Mouse (Mus musculus): ENCODE data around the gene Cptp.

Gene Cptp

GRCm38 (mm10) chr4:155888181-155888580, 18.9 kb upstream of the Cptp start:
- DNase-seq (ENCODE audit: low read depth, low spot score): no peak

GRCm38 (mm10) chr4:155887674-155888073, 18.4 kb upstream of the Cptp start:
- no peak for DNase-seq (ENCODE audit: low read depth, low spot score)

GRCm38 (mm10) chr4:155886330-155886729, 17.1 kb upstream of the Cptp start:
- DNase-seq (ENCODE audit: low read depth, low spot score): no peak

- no peak for DNase-seq (ENCODE audit: low read depth, low spot score)
Observed at GRCm38 (mm10) chr4:155883587-155883986, 14.3 kb upstream of the Cptp start.

- DNase-seq (ENCODE audit: low read depth, low spot score): no peak
Observed at GRCm38 (mm10) chr4:155871404-155871803, 2.2 kb upstream of the Cptp start.

GRCm38 (mm10) chr4:155868614-155869298, 484 bp downstream of the Cptp start:
- DNase-seq (ENCODE audit: low read depth, low spot score): no peak

GRCm38 (mm10) chr4:155863001-155863400, 6.2 kb downstream of the Cptp start, which contains the start of gene Tas1r3:
Tas1r3 (minus strand) TSS chr4:155863362.
- DNase-seq (ENCODE audit: low read depth, low spot score): no peak

GRCm38 (mm10) chr4:155861787-155862186, 7.5 kb downstream of the Cptp start:
- DNase-seq (ENCODE audit: low read depth, low spot score): no peak

GRCm38 (mm10) chr4:155859318-155859717, 9.9 kb downstream of the Cptp start:
- peak; percentile 40 for DNase-seq (ENCODE audit: low read depth, low spot score)

GRCm38 (mm10) chr4:155856881-155857280, 12.4 kb downstream of the Cptp start:
- DNase-seq (ENCODE audit: low read depth, low spot score): no peak

GRCm38 (mm10) chr4:155856071-155856470, 13.2 kb downstream of the Cptp start:
- no peak for DNase-seq (ENCODE audit: low read depth, low spot score)

GRCm38 (mm10) chr4:155854991-155855390, 14.2 kb downstream of the Cptp start:
- no peak for DNase-seq (ENCODE audit: low read depth, low spot score)

GRCm38 (mm10) chr4:155853421-155853820, 15.8 kb downstream of the Cptp start:
- DNase-seq (ENCODE audit: low read depth, low spot score): no peak

GRCm38 (mm10) chr4:155851951-155852411, 17.3 kb downstream of the Cptp start:
- no peak for DNase-seq (ENCODE audit: low read depth, low spot score)

- no peak for DNase-seq (ENCODE audit: low read depth, low spot score)
Observed at GRCm38 (mm10) chr4:155851368-155851767, 17.9 kb downstream of the Cptp start.

GRCm38 (mm10) chr4:155849792-155850451, 19.3 kb downstream of the Cptp start:
- DNase-seq (ENCODE audit: low read depth, low spot score): no peak

GRCm38 (mm10) chr4:155849391-155849790, 19.8 kb downstream of the Cptp start:
- DNase-seq (ENCODE audit: low read depth, low spot score): no peak

- DNase-seq (ENCODE audit: low read depth, low spot score): no peak
Observed at GRCm38 (mm10) chr4:155848434-155849095, 20.7 kb downstream of the Cptp start.

- DNase-seq (ENCODE audit: low read depth, low spot score): no peak
Observed at GRCm38 (mm10) chr4:155847591-155848352, 21.5 kb downstream of the Cptp start.

GRCm38 (mm10) chr4:155846871-155847578, 22.2 kb downstream of the Cptp start, which contains the start of gene Dvl1:
Dvl1 (plus strand) TSS chr4:155847402.
- peak; percentile 67 for DNase-seq (ENCODE audit: low read depth, low spot score)

- DNase-seq (ENCODE audit: low read depth, low spot score): no peak
Observed at GRCm38 (mm10) chr4:155843231-155843630, 26.0 kb downstream of the Cptp start.
